Mouse (Mus musculus) midbrain, embryonic 12.5 days (tissue): ENCODE measurements around the gene Zfp638. TPM values are rescaled to one million over a fixed set of nuclear protein-coding genes. Genes with fewer than 3 reads are reported as not detected.

Experiments used
- ATAC-seq: fragments of 200-750 bp; cut with Nextera tagmentation; 2 replicates; pipeline ENCODE4 v1.8.0; 2017; ENCODE audit warnings: low read depth, moderate TSS enrichment, moderate library complexity; ENCODE audit not compliant: low FRiP score
- H3K27ac ChIP-seq: fragments of 300-500 bp; sonication (generic); replicated peaks from 2 replicates; pipeline ENCODE4 v1.5.1; 2016; ENCODE audit warnings: mild to moderate bottlenecking
- H3K27me3 ChIP-seq: fragments of 300-500 bp; sonication (generic); 2 replicates; pipeline ENCODE4 v1.6.1; 2016; ENCODE audit warnings: mild to moderate bottlenecking
- H3K36me3 ChIP-seq: fragments of 300-500 bp; sonication (generic); 2 replicates; pipeline ENCODE4 v1.6.1; 2016
- H3K4me1 ChIP-seq: fragments of 300-500 bp; sonication (generic); 2 replicates; pipeline ENCODE4 v1.6.1; 2016
- H3K4me2 ChIP-seq: fragments of 300-500 bp; sonication (generic); replicated peaks from 2 replicates; pipeline ENCODE4 v1.6.1; 2016; ENCODE audit warnings: mild to moderate bottlenecking, moderate library complexity
- H3K4me3 ChIP-seq: fragments of 300-500 bp; sonication (generic); 2 replicates; pipeline ENCODE4 v1.5.1; 2016; ENCODE audit warnings: mild to moderate bottlenecking
- H3K9ac ChIP-seq: fragments of 300-500 bp; sonication (generic); replicated peaks from 2 replicates; pipeline ENCODE4 v1.6.1; 2016; ENCODE audit warnings: mild to moderate bottlenecking, moderate library complexity
- H3K9me3 ChIP-seq: fragments of 300-500 bp; sonication (generic); 2 replicates; pipeline ENCODE4 v1.6.1; 2016; ENCODE audit warnings: mild to moderate bottlenecking
- WGBS: fragments of 180-500 bp; shearing (Covaris S2); methylation state at CpG from one replicate; pipeline ENCODE4 v1.1.7; 2016; 5-methylcytosine and 5-hydroxymethylcytosine counted together
- polyA plus RNA-seq: library from polyadenylated mRNA; unstranded; fragments of >200 nt; fragmentation: Nextera tagmentation; extraction: Ambion mirVana; gene quantifications from 2 replicates; pipeline ENCODE4 v1.2.1, GENCODE M21; 2016

Zfp638 gene
- polyA plus RNA-seq, 1 experiment from 2014 or later = 102 TPM

GRCm38 (mm10) chr6:83846141-83846540 is 20.8 kb upstream of the Zfp638 start:
- Histone ChIP-seq H3K27me3 (no peaks in the 10 kb centered on the region), H3K9ac (no peak overlapping the region), H3K4me2 (no peak overlapping the region), H3K4me1 (no peaks in the 10 kb centered on the region), H3K4me3 (no peak overlapping the region), H3K36me3 (no peaks in the 10 kb centered on the region), H3K9me3 (no peaks in the 10 kb centered on the region), H3K27ac (no peak overlapping the region)
- no peak for ATAC-seq
- 91% methylated on average over 2 of the region's 2 CpGs for WGBS

- Histone ChIP-seq H3K9me3 (no peaks in the 10 kb centered on the region), H3K4me3 (no peak overlapping the region), H3K4me2 (no peak overlapping the region), H3K27me3 (no peaks in the 10 kb centered on the region), H3K27ac (no peak overlapping the region), H3K36me3 (no peaks in the 10 kb centered on the region), H3K9ac (no peak overlapping the region), H3K4me1 (no peaks in the 10 kb centered on the region)
- WGBS = 93% methylated on average over 2 of the region's 2 CpGs
- no peak for ATAC-seq
Observed at GRCm38 (mm10) chr6:83849446-83849845, 17.5 kb upstream of the Zfp638 start.

- no peak overlapping the region for H3K4me2 ChIP-seq
- H3K9me3 ChIP-seq = no peaks in the 10 kb centered on the region
- H3K4me3 ChIP-seq = no peak overlapping the region
- H3K9ac ChIP-seq = no peak overlapping the region
- ATAC-seq = no peak
- no peaks in the 10 kb centered on the region for H3K36me3 ChIP-seq
- H3K27ac ChIP-seq = no peak overlapping the region
- 50% methylated on average over 5 of the region's 5 CpGs for WGBS
- no peaks in the 10 kb centered on the region for H3K4me1 ChIP-seq
- H3K27me3 ChIP-seq = no peaks in the 10 kb centered on the region
Observed at GRCm38 (mm10) chr6:83857476-83857875, 9.4 kb upstream of the Zfp638 start.

- H3K9me3 ChIP-seq = no peaks in the 10 kb centered on the region
- 90% methylated on average over 9 of the region's 9 CpGs for WGBS
- H3K36me3 ChIP-seq = no peaks in the 10 kb centered on the region
- no peak overlapping the region for H3K27ac ChIP-seq
- no peak for ATAC-seq
- no peaks in the 10 kb centered on the region for H3K27me3 ChIP-seq
- H3K4me3 ChIP-seq = no peak overlapping the region
- H3K4me2 ChIP-seq = no peak overlapping the region
- H3K9ac ChIP-seq = no peak overlapping the region
- no peaks in the 10 kb centered on the region for H3K4me1 ChIP-seq
Observed at GRCm38 (mm10) chr6:83860033-83860432, 6.9 kb upstream of the Zfp638 start.

- no peak for ATAC-seq
- Histone ChIP-seq H3K4me3 (no peak overlapping the region), H3K4me2 (no peak overlapping the region), H3K4me1 (peaks cover 11% of the 10 kb centered on the region), H3K9ac (no peak overlapping the region), H3K36me3 (no peaks in the 10 kb centered on the region), H3K27ac (no peak overlapping the region), H3K9me3 (no peaks in the 10 kb centered on the region), H3K27me3 (peaks cover 17% of the 10 kb centered on the region)
- 75% methylated on average over 4 of the region's 4 CpGs for WGBS
Observed at GRCm38 (mm10) chr6:83863538-83863937, 3.4 kb upstream of the Zfp638 start.

GRCm38 (mm10) chr6:83866423-83866822 is 486 bp upstream of the Zfp638 start:
- Histone ChIP-seq H3K9ac (no peak overlapping the region), H3K4me3 (no peak overlapping the region)

GRCm38 (mm10) chr6:83867598-83868585 is 983 bp downstream of the Zfp638 start:
- no peak overlapping the region for H3K27ac ChIP-seq
- no peaks in the 10 kb centered on the region for H3K36me3 ChIP-seq
- H3K4me3 ChIP-seq = peak overlapping the region; percentile 64
- ATAC-seq = peak; percentile 32; the same call in 1 of the 2 replicates
- no peaks in the 10 kb centered on the region for H3K9me3 ChIP-seq
- under 1% methylated on average over 19 of the region's 19 CpGs for WGBS
- H3K9ac ChIP-seq = peak overlapping the region; percentile 54
- peaks cover 11% of the 10 kb centered on the region for H3K4me1 ChIP-seq
- peak overlapping the region; percentile 99 for H3K4me2 ChIP-seq
- peaks cover 21% of the 10 kb centered on the region for H3K27me3 ChIP-seq

More at GRCm38 (mm10) chr6:83866423-83866822, 486 bp upstream of the Zfp638 start:
- 0 out of 2 replicates have a peak, but pooled peaks have one; percentile 8 for ATAC-seq
- Histone ChIP-seq H3K9me3 (no peaks in the 10 kb centered on the region), H3K27me3 (peaks cover 21% of the 10 kb centered on the region), H3K4me2 (peak overlapping the region; percentile 99), H3K4me1 (peaks cover 11% of the 10 kb centered on the region), H3K36me3 (no peaks in the 10 kb centered on the region), H3K27ac (no peak overlapping the region)
- 36% methylated on average over 4 of the region's 4 CpGs for WGBS

- Histone ChIP-seq H3K36me3 (no peaks in the 10 kb centered on the region), H3K27me3 (no peaks in the 10 kb centered on the region), H3K4me2 (no peak overlapping the region; the same call in 1 of the 2 replicates), H3K9me3 (no peaks in the 10 kb centered on the region), H3K9ac (no peak overlapping the region), H3K27ac (no peak overlapping the region), H3K4me3 (no peak overlapping the region), H3K4me1 (peaks cover 3% of the 10 kb centered on the region; the same call in 1 of the 2 replicates)
- 4% methylated on average over 4 of the region's 4 CpGs for WGBS
- no peak for ATAC-seq
Observed at GRCm38 (mm10) chr6:83879815-83880214, 12.9 kb downstream of the Zfp638 start.

- Histone ChIP-seq H3K9me3 (no peaks in the 10 kb centered on the region), H3K27ac (no peak overlapping the region), H3K4me2 (no peak overlapping the region), H3K4me1 (no peaks in the 10 kb centered on the region), H3K27me3 (no peaks in the 10 kb centered on the region), H3K36me3 (no peaks in the 10 kb centered on the region), H3K9ac (no peak overlapping the region), H3K4me3 (no peak overlapping the region)
- WGBS = 88% methylated on average over 3 of the region's 3 CpGs
- ATAC-seq = no peak
Observed at GRCm38 (mm10) chr6:83886789-83887188, 19.9 kb downstream of the Zfp638 start.

GRCm38 (mm10) chr6:83888802-83889201 is 21.9 kb downstream of the Zfp638 start:
- Histone ChIP-seq H3K4me2 (no peak overlapping the region), H3K27me3 (no peaks in the 10 kb centered on the region), H3K4me1 (no peaks in the 10 kb centered on the region), H3K9ac (no peak overlapping the region), H3K4me3 (no peak overlapping the region), H3K36me3 (no peaks in the 10 kb centered on the region), H3K9me3 (no peaks in the 10 kb centered on the region), H3K27ac (no peak overlapping the region)
- 73% methylated on average over 1 of the region's 1 CpGs for WGBS
- no peak for ATAC-seq

- H3K4me3 ChIP-seq = no peak overlapping the region
- H3K4me2 ChIP-seq = no peak overlapping the region
- no peaks in the 10 kb centered on the region for H3K36me3 ChIP-seq
- 24% methylated on average over 2 of the region's 2 CpGs for WGBS
- H3K27ac ChIP-seq = no peak overlapping the region
- ATAC-seq = no peak
- H3K9me3 ChIP-seq = no peaks in the 10 kb centered on the region
- H3K27me3 ChIP-seq = no peaks in the 10 kb centered on the region
- no peak overlapping the region for H3K9ac ChIP-seq
- no peaks in the 10 kb centered on the region for H3K4me1 ChIP-seq
Observed at GRCm38 (mm10) chr6:83890281-83891015, 23.5 kb downstream of the Zfp638 start.

- H3K9ac ChIP-seq = no peak overlapping the region
- no peaks in the 10 kb centered on the region for H3K27me3 ChIP-seq
- H3K4me2 ChIP-seq = no peak overlapping the region
- WGBS = 85% methylated on average over 5 of the region's 5 CpGs
- no peak overlapping the region for H3K27ac ChIP-seq
- no peaks in the 10 kb centered on the region for H3K9me3 ChIP-seq
- no peak for ATAC-seq
- no peak overlapping the region for H3K4me3 ChIP-seq
- no peaks in the 10 kb centered on the region for H3K4me1 ChIP-seq
- H3K36me3 ChIP-seq = no peaks in the 10 kb centered on the region
Observed at GRCm38 (mm10) chr6:83891251-83891650, 24.3 kb downstream of the Zfp638 start.
